Mouse (Mus musculus): ENCODE measurements at regions not wholly inside any gene's neighbourhood (a gene's known extent, or its start where the extent isn't known, plus 50 kb on each side); places are given as distances from the start of the nearest gene placed in this dataset.

GRCm38 (mm10) chr11:64230071-64230470, 150.8 kb upstream of the Cox10 start:
- no peak for DNase-seq (ENCODE audit: low spot score)

DNA sequence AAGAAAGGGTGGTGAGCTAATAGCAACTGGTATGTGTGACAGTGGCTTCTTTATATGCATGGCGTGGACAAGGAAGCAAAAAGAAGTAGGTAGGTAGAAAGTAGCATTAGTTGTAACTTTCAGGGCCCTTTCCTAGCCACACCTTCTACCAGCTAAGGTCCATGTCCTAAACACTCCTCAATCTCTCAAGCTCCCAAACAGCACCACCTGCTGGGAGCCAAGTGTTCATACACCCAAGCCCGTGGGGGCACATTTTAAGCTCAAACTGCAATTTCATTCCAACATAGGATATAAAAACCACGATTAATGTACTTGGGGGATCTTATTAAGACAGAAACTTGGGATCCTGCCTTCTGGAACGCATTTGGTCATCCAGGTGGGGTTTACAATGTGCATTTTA, 141.6 kb upstream of the Cox10 start:
- DNase-seq (ENCODE audit: low spot score) = no peak

- DNase-seq (ENCODE audit: low spot score) = no peak
These were observed 137.9 kb upstream of the Cox10 start for GRCm38 (mm10) chr11:64217181-64217580.

DNA sequence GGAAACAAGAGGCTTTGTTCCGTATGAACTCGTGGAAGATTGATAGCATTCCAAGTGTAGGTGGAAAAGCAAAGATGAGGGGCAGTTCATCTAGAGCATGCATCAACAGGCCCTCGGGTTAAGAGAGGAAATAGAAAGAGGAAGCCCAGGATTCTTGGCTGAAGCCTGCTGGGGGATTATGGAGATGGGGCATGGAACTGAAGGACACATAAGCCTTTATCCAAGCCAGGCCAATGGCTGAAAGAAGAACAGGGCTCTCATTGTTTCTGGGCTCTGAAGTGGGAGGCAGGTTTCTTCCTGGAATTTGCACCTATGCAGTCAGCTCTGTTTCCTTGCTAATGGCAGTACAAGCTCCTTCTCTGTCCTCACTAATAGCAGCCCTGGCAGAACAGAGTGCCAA, 131.6 kb upstream of the Cox10 start:
- DNase-seq (ENCODE audit: low spot score) = no peak

DNA sequence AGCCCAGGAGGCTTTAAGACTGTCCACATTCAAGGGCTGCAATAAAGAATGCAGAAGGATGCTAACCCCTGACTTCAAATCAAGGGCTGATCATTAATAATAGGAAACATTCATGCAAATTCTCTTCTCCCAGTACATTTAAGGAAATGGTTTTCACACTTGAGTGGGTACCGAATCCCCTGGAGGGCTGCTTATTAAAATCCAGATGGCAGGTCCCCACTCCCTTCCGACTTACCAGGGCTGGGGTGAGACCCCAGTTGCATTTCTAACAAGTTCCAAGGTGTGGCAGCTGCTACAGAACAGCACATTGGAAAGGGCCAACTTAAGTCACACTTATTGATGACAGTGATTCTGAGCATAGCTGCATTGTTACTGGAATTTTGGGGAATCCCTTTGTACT, 129.0 kb upstream of the Cox10 start:
- DNase-seq (ENCODE audit: low spot score) = no peak

GRCm38 (mm10) chr11:64207358-64207864, 128.1 kb upstream of the Cox10 start:
- DNase-seq (ENCODE audit: low spot score) = no peak

DNA sequence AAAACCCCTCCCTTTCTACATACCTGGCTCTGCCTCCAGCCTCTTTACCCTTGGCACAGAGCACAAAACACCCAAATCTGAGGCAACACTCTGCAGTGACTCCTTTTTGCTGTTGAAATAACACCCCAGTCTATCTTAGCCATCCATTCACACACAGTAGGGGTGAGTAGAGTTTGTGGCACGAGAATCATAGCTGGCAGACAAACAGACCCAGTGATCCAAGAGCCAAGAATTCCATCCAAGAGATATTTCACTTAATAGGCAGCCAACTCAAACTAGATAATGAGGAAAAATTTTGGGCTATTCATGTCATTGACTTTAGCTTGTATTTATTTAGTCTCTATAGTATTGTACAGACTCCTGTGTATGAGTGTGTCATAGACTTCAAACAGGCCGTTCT, 126.9 kb upstream of the Cox10 start:
- DNase-seq (ENCODE audit: low spot score) = no peak

- no peak for DNase-seq (ENCODE audit: low spot score)
These were observed 125.8 kb upstream of the Cox10 start for GRCm38 (mm10) chr11:64205069-64205468.

GRCm38 (mm10) chr11:64204305-64204704, 125.0 kb upstream of the Cox10 start:
- no peak for DNase-seq (ENCODE audit: low spot score)

DNA sequence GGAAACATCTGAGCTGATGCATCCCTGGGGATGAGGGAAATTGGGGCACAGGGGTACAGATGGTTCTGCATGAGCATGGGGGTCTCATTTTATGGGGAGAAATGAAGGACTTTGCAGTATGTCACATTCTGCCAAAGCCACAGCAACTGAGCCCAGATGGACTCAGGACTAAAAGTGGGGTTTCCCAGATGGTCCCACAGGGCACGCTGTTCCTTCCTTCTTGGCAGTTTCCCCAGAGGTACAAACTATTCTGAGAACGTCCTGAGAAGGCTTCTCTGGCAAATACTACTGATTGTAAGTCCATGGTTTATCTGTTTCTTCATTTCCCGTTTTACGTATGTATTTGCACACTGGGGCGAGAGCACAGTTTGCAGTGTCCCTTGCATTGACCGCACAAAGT, 121.6 kb upstream of the Cox10 start:
- DNase-seq (ENCODE audit: low spot score) = no peak

DNA sequence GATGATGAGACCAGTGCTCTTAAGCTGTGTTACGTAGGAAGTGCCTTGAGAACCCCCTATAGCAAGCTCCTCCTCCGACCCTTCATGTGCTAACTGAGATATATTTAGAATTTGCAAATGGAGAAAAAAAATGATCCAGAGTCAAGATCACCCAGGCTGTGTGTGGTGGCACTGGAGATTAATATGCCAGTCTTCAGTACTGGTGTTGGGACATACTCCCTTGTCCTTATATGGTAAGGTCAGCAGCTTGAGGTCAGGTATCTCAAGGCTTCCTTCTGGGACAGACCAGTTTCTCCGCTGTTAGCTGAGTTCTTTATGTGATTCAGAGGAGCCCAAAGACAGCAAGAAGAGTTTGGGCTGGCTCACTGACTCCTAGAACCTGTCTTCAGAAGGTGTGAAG, 116.0 kb upstream of the Cox10 start:
- no peak for DNase-seq (ENCODE audit: low spot score)

DNA sequence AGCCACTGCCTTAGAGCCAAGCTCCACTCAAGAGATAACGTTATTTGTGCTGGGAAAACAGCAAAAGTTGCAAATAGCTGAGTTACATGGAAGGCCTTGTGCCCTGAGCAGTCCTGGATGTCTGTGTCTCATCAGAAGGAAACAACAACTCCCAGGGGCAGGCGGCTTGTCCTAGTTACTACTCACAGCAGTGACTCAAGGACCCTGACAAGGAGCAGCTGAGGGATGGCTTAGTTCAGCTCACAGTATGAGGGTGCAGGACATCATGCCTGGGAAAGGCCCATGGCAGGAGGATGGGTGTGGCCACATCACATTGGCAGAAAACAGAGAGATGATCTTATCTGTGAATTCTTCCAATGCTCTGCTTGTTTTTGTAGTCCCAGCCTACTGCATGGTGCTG, 109.4 kb upstream of the Cox10 start:
- no peak for DNase-seq (ENCODE audit: low spot score)

DNA sequence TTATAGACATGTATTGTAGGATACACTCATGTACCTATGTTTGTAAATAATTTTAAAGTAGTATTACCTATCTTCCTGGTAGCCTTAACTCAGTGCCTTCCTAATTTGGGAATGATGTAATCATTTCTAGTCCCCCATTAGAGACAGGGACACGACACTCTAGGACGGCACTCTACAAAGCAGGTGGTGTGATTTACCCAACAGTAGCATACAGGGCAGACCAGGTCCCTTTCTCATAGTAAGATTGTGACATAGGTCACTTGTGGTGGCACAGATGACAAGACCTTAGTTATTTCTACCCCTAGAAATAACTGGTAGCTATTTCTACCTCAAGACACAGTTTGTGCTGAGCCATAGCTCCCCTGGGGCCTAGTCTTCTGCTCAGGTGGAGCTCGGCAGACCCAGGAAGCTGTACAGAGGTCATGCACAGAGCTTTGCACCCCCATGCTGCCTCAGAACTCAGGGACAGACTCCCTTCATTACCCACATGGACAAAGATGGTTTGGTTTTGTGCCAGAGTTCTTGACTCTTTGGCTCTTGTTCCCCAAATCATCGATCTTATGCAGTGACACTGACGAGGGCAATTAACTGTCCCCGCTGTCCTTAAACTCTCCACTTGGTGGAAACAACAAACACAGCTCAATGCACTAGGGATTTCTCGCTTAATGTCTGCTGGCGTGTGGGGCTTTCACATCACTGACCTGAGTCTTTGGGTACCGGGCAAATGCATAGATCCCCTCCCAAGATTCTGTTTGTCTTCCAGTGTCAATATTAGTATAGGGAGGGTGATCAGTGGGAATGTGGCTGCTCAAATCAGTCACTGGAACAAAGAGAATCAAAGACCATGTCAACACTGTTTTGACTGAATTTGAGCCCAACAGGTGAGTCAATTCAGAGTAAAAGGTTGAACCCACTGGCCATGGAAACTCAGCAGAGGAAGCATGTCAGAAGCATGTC, 108.5 kb upstream of the Cox10 start:
- no peak for DNase-seq (ENCODE audit: low spot score)

- DNase-seq (ENCODE audit: low spot score) = no peak
These were observed 107.7 kb upstream of the Cox10 start for GRCm38 (mm10) chr11:64187007-64187406.

DNA sequence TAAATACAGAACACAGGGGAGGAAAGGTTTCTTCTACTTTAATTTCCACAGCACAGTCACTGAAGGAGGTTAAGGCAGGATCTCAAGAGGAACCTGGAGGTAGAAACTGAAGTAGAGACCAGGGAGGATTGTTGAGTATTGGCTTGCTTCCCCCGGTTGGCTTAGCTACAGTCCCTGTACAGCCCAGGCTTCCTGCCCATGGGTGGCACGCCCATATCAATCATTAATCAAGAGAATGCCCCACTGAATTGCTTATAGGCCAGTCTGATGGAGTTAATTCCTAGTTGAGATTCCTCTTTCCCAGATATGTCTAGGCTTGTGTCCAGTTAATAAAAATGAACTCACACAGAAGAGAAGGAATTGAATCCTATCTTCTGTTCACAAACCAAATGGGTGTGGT, 107.3 kb upstream of the Cox10 start:
- DNase-seq (ENCODE audit: low spot score) = no peak

- no peak for DNase-seq (ENCODE audit: low spot score)
These were observed 100.8 kb upstream of the Cox10 start for GRCm38 (mm10) chr11:64180036-64180435.

DNA sequence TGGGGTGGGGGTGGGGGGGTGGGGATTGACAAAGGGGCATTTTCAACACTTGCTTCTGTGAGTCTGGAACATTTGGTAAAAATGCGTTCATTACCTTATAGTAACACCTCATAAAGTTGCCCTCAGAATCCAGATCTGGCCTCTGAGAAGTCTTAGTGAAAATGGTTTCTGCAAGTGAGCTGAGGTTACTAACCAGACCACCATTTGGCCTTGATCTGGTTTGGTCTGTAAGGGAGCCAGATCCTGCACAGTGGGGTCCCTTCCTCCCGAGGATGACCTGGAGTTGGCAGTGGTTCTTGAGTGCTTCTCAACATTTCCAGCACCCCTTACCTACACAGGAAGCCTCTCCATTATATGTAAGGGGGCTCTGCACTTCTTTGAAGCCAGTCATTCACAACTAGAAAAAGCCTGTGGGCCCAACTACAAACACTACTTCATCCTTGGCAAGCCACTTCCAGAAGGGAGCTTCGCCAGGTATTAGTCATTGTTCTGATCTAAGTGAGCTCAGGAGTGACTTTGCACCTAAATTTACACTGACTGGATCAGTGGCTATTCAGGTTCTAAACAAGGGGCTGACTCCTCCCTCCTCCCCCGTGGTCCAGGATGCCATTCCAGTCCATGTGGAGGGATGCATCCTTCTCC, 94.3 kb upstream of the Cox10 start:
- DNase-seq (ENCODE audit: low spot score) = peak; percentile 10

- DNase-seq (ENCODE audit: low spot score) = no peak
These were observed 93.7 kb upstream of the Cox10 start for GRCm38 (mm10) chr11:64172926-64173325.

DNA sequence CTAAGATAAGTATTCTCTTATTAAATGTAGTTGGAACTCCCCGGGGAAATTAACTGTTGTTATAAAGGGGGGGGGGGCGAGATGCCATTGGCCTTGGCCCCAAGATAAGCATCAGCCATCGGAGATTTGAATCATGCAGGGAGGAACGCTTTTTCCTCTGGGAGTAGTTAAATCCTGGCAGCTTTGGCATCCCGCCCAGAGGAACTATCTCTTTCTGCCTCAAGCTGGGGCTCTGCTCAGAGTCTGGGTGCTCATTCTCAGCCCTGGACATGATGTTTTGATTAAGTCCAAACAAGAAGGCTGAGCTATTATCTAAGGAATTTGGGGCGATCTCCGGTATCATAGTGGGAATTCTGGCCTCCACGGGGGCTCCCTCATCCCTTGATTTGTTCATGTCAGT, 89.4 kb upstream of the Cox10 start:
- DNase-seq (ENCODE audit: low spot score) = no peak

DNA sequence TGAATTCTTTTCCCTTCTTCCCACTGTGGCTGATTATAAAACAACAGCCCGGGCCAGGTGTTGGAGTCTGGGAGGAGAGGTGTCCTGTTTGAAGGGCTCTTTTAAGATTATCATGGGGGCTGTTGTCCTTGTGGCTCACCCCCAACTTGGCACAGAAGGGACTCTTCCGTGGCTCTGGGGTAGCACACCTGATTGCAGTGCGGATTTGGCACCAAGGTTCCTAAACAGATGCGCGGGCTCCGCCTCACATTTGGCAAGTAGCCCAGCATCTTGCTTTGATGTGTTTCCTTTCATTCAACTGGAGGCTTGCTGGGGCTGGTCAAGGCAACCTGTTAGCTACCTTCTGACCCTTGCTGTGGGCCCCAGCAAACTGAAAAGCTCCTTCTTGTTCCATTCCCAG, 85.5 kb upstream of the Cox10 start:
- DNase-seq (ENCODE audit: low spot score) = no peak

GRCm38 (mm10) chr11:64158281-64158680, 79.0 kb upstream of the Cox10 start:
- no peak for DNase-seq (ENCODE audit: low spot score)

DNA sequence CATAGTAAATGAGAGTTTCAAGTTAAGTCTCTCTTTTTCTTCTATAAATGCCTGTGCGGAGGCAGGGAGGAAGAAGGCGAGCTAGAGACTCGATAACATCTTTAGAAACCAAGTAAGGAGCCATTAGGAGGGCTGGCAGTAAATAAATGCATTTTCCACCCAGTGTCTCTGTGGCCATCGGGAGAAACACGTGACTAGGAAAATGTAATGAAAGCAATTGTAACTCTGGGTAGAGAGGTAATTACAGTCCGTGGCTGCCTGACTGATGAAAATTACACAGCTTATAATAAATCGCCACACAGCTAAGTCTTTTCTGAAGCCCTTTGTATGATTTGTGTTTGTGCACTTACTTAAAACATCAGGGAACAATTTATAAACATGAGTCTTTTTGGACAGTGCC, 77.4 kb upstream of the Cox10 start:
- no peak for DNase-seq (ENCODE audit: low spot score)

DNA sequence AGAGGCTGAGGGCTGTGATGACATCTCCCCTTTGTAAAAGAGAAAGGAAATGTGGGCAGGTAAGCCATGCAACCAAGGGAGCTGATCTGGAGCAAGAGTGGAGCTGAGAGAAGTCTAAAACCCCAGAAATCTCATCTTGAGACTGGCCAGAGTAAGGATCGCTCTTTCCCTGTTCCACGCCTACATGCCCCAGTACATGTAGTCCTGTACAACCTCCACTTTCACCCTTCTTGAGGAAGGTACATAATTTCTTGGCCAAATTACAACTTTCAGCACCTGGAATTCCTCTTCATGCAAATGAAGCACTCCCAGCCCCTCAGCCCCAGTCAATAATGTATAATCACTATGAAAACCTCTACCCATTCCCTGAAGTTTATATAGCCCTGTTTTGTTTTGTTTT, 60.2 kb upstream of the Cox10 start:
- peak; percentile 34 for DNase-seq (ENCODE audit: low spot score)
